Comparison of ENCODE assay signal across 25 mouse cellular contexts in genomic region chr13:35806165-35806564, GRCm38 (mm10).
A peak's percentile ranks its signal among the peaks of the same experiment; 100 is the strongest.
DNase-seq lines count a peak whose midpoint lies in the region; ATAC-seq lines count a peak whose summit lies in the region.
"Had no signal": no experiment of that assay in that cellular context is flagged by ENCODE, and none has a peak within 500 bp of the region (broad histone marks: within the 10 kb centered on the region; RNA-seq: fewer than 3 reads in every experiment).

No protein-coding gene starts in this region.

- WGBS in heart, embryonic 13.5 days: 82% methylated on average over 7 of the region's 7 CpGs
- 86% methylated on average over 7 of the region's 7 CpGs for WGBS in heart, embryonic 11.5 days (ENCODE audit: insufficient replicate concordance)
- 52% methylated on average over 7 of the region's 7 CpGs for WGBS in embryonic facial prominence, embryonic 12.5 days
- WGBS in forebrain, embryonic 16.5 days: 48% methylated on average over 7 of the region's 7 CpGs

- H3K4me3 ChIP-seq in heart, embryonic 13.5 days: no peak overlapping the region
- no peak overlapping the region for H3K4me3 ChIP-seq in heart, embryonic 11.5 days (ENCODE audit: low read depth, low read length)
- H3K4me3 ChIP-seq in embryonic facial prominence, embryonic 12.5 days: no peak overlapping the region
- H3K4me3 ChIP-seq in forebrain, embryonic 16.5 days (replicated peaks; ENCODE audit: low read length): no peak overlapping the region
- H3K4me3 ChIP-seq: heart, embryonic 15.5 days; hindbrain, embryonic 15.5 days; intestine, embryonic 15.5 days; liver, embryonic 15.5 days; lung, embryonic 15.5 days; myocyte; neural tube, embryonic 13.5 days had no signal

- no peak overlapping the region for H3K9ac ChIP-seq in heart, embryonic 13.5 days
- H3K9ac ChIP-seq in heart, embryonic 11.5 days (ENCODE audit: low read depth, low read length): no peak overlapping the region
- H3K9ac ChIP-seq in embryonic facial prominence, embryonic 12.5 days: no peak overlapping the region
- no peak overlapping the region for H3K9ac ChIP-seq in forebrain, embryonic 16.5 days (replicated peaks; ENCODE audit: low read depth, low read length)
- H3K9ac ChIP-seq: heart, embryonic 15.5 days; hindbrain, embryonic 15.5 days; intestine, embryonic 15.5 days; liver, embryonic 15.5 days; lung, embryonic 15.5 days; neural tube, embryonic 13.5 days had no signal

- H3K4me1 ChIP-seq in heart, embryonic 13.5 days: peaks cover 65% of the 10 kb centered on the region
- H3K4me1 ChIP-seq in heart, embryonic 11.5 days (ENCODE audit: control insufficient read depth, insufficient read depth, low read length): peaks cover 35% of the 10 kb centered on the region
- H3K4me1 ChIP-seq in embryonic facial prominence, embryonic 12.5 days: peaks cover 19% of the 10 kb centered on the region
- H3K4me1 ChIP-seq in forebrain, embryonic 16.5 days (replicated peaks; ENCODE audit: control insufficient read depth, insufficient read depth, low read length): peaks cover 9% of the 10 kb centered on the region
- H3K4me1 ChIP-seq: hindbrain, embryonic 15.5 days; intestine, embryonic 15.5 days; lung, embryonic 15.5 days had no signal

- peaks cover 9% of the 10 kb centered on the region; the same call in 1 of the 2 replicates for H3K9me3 ChIP-seq in heart, embryonic 13.5 days
- no peaks in the 10 kb centered on the region; the same call in 1 of the 2 replicates for H3K9me3 ChIP-seq in heart, embryonic 11.5 days (replicated peaks; ENCODE audit: control insufficient read depth, low read length)
- no peaks in the 10 kb centered on the region for H3K9me3 ChIP-seq in embryonic facial prominence, embryonic 12.5 days
- H3K9me3 ChIP-seq in forebrain, embryonic 16.5 days (ENCODE audit: control insufficient read depth, low read length): no peaks in the 10 kb centered on the region; the same call in 1 of the 2 replicates
- H3K9me3 ChIP-seq: heart, embryonic 15.5 days; hindbrain, embryonic 15.5 days; intestine, embryonic 15.5 days; liver, embryonic 15.5 days; lung, embryonic 15.5 days; neural tube, embryonic 13.5 days had no signal

- peaks cover 4% of the 10 kb centered on the region for H3K36me3 ChIP-seq in heart, embryonic 13.5 days
- no peaks in the 10 kb centered on the region for H3K36me3 ChIP-seq in heart, embryonic 11.5 days (ENCODE audit: control insufficient read depth, insufficient read depth, low read length)
- no peaks in the 10 kb centered on the region for H3K36me3 ChIP-seq in embryonic facial prominence, embryonic 12.5 days
- H3K36me3 ChIP-seq in forebrain, embryonic 16.5 days (ENCODE audit: control insufficient read depth, insufficient read depth): no peaks in the 10 kb centered on the region
- H3K36me3 ChIP-seq: heart, embryonic 15.5 days; hindbrain, embryonic 15.5 days; intestine, embryonic 15.5 days; lung, embryonic 15.5 days; neural tube, embryonic 13.5 days had no signal

- ATAC-seq in heart, embryonic 13.5 days (ENCODE audit: extremely low read depth, insufficient number of reproducible peaks, low FRiP score, low TSS enrichment): no peak
- ATAC-seq in heart, embryonic 11.5 days (replicated peaks; ENCODE audit: insufficient number of reproducible peaks, low FRiP score, low TSS enrichment): no peak
- no peak for ATAC-seq in embryonic facial prominence, embryonic 12.5 days (ENCODE audit: insufficient number of reproducible peaks, insufficient read depth, low FRiP score, low TSS enrichment)
- ATAC-seq in forebrain, embryonic 16.5 days: peak; percentile 77
- ATAC-seq: intestine, embryonic 15.5 days; midbrain, embryonic 16.5 days had no signal

- H3K27me3 ChIP-seq in heart, embryonic 13.5 days (replicated peaks): no peaks in the 10 kb centered on the region
- H3K27me3 ChIP-seq in heart, embryonic 11.5 days (ENCODE audit: control insufficient read depth, insufficient read depth, low read length): no peaks in the 10 kb centered on the region
- H3K27me3 ChIP-seq in embryonic facial prominence, embryonic 12.5 days: no peaks in the 10 kb centered on the region
- no peaks in the 10 kb centered on the region for H3K27me3 ChIP-seq in forebrain, embryonic 16.5 days (replicated peaks; ENCODE audit: control insufficient read depth, insufficient read depth, low read length)
- H3K27me3 ChIP-seq: heart, embryonic 15.5 days; hindbrain, embryonic 15.5 days; intestine, embryonic 15.5 days; liver, embryonic 15.5 days; lung, embryonic 15.5 days; neural tube, embryonic 13.5 days had no signal

- H3K4me2 ChIP-seq in heart, embryonic 13.5 days: no peak overlapping the region
- H3K4me2 ChIP-seq in heart, embryonic 11.5 days: no peak overlapping the region
- no peak overlapping the region for H3K4me2 ChIP-seq in embryonic facial prominence, embryonic 12.5 days (replicated peaks)
- H3K4me2 ChIP-seq in forebrain, embryonic 16.5 days (ENCODE audit: low read length): no peak overlapping the region
- H3K4me2 ChIP-seq: heart, embryonic 15.5 days; hindbrain, embryonic 15.5 days; intestine, embryonic 15.5 days; liver, embryonic 15.5 days; lung, embryonic 15.5 days; neural tube, embryonic 13.5 days had no signal

- DNase-seq in adipocyte (ENCODE audit: low spot score): no peak
- DNase-seq in kidney, postnatal 4 days: no peak
- no peak for DNase-seq in adrenal gland, postnatal 10 days
- DNase-seq: cerebellum, adult 2 months; cerebellum, postnatal 25 days; gastrocnemius, postnatal 25 days; heart, adult 18-20 months; heart, postnatal 36 days; kidney, adult 8-10 months; kidney, postnatal 10 days; liver; lung, postnatal 4 days; thymus, postnatal 25 days had no signal

- peak overlapping the region; percentile 70; the same call in 1 of the 2 replicates for H3K27ac ChIP-seq in heart, embryonic 13.5 days (replicated peaks)
- H3K27ac ChIP-seq in heart, embryonic 11.5 days (ENCODE audit: low read depth, low read length): no peak overlapping the region
- H3K27ac ChIP-seq in embryonic facial prominence, embryonic 12.5 days: peak overlapping the region; percentile 87
- no peak overlapping the region for H3K27ac ChIP-seq in forebrain, embryonic 16.5 days (ENCODE audit: low read length)
- H3K27ac ChIP-seq: hindbrain, embryonic 15.5 days; intestine, embryonic 15.5 days; liver, embryonic 15.5 days; lung, embryonic 15.5 days; neural tube, embryonic 13.5 days had no signal

Comparison
In these comparisons a context has a peak if more than half of its experiments do, and no peak if none do; other contexts are left out.
1. H3K27ac ChIP-seq: peak in heart, embryonic 13.5 days (single experiment) and embryonic facial prominence, embryonic 12.5 days (single experiment); none in heart, embryonic 11.5 days (single experiment) and forebrain, embryonic 16.5 days (single experiment).